Mouse (Mus musculus): Measurements from ENCODE around the gene Arhgap1.

GRCm38 (mm10) chr2:91633334-91633977 lies 16.2 kb upstream of the Arhgap1 start:
- TF ChIP-seq CTCF (IDR thresholded peaks at IDR 0.05; ENCODE audit: low read depth, low read length) (no peak), GATA1 (IDR thresholded peaks at IDR 0.05; ENCODE audit: borderline replicate concordance, low read length) (no peak)

All from G1E (cell line).